Mouse (Mus musculus) c-Kit-negative CD71-positive TER-119-positive erythroid progenitor cells, embryonic 14.5 days (primary cell): ENCODE data around the gene Mrps5.

Experiments used
- DNase-seq: peaks from one replicate; pipeline ENCODE4 v3.0.0-alpha.2; 2013; ENCODE audit warnings: low read depth, low spot score

The Mrps5 gene

DNA sequence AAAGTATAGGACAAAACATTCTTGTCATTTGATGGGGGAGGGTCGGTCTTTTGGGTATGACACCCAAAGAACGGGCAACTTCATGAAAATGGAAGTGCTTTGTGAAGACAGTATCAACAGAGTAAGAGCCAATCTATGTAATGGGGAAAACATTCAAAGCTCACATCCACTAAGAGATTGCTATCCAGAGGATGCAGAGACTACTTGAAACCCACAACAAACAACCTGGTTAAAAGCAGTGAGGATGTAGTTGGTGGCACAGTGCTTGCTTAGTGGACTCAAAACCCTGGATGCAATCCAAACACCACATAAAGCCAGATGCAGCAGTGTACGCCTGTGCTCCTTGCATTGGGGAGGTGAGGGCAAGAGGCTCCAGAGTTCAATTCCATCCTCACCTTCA is 32.3 kb downstream of the Mrps5 start:
- DNase-seq = no peak

GRCm38 (mm10) chr2:127622065-127622464 is 35.0 kb downstream of the Mrps5 start:
- DNase-seq = no peak

- DNase-seq = no peak
Observed at GRCm38 (mm10) chr2:127624786-127625185, 37.8 kb downstream of the Mrps5 start.

DNA sequence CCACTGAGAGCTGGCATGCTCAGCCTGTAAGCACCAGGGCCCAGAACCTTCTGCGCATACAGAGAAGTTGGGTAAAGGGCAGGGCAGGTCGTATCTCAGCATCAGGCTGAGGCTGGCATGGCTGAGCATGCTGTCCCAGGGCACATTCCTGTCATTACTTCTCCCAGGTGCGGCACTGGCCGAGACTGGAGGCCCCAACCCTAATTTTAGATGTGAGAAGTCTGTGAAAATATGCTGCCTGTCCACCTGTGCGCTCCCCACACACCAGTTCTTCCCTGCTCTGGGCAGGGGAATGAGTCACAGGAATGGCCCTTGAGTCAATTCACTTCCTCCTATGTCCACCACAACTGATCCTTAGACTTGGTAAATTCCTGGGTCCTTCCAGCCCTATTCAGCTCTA is 38.6 kb downstream of the Mrps5 start:
- DNase-seq = no peak

GRCm38 (mm10) chr2:127627354-127627753 is 40.3 kb downstream of the Mrps5 start:
- DNase-seq = no peak

- DNase-seq = no peak
Observed at GRCm38 (mm10) chr2:127627990-127628570, 41.1 kb downstream of the Mrps5 start.

- no peak for DNase-seq
Observed at GRCm38 (mm10) chr2:127632601-127633000, 45.6 kb downstream of the Mrps5 start.

DNA sequence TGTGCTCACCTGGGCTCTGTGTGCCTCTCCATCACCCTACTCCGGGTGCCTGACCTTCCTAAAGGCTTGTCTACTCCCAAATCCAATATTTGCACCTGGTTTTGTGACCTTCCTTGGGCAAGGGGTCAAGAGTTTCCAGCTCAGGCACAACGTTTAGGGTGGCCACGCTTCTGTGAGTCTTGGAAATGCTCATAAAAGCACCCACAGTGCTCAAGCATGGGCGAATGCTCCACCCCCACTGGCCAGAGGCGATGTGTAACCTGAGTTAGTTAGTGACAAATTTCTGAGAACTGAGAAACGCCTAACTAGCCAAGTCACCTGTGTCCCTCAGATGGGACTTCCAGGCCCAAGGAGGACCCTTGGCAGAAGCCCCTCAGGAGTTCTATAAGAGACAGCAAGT is 48.6 kb downstream of the Mrps5 start:
- no peak for DNase-seq

- DNase-seq = no peak
Observed at GRCm38 (mm10) chr2:127638973-127639372, 52.0 kb downstream of the Mrps5 start.

GRCm38 (mm10) chr2:127643728-127644704 is 57.0 kb downstream of the Mrps5 start:
- no peak for DNase-seq

DNA sequence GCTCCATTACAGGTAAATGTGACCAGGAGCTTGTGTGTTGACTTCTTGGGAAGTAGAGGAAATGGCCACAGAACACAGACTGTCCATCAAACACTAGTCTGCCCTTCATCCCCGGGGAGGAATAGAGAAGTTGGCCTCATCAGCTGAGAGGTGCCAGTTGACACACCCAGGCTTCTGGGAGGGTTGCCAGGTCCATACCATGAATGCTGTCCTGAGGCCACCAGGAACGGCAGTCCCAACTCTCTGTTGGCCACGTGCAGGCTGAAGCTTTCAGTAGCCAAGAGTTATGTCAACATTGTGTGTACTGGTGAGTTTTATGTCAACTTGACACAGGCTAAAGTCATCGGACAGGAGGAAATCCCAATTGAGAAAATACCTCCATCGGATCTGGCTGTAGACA is 59.9 kb downstream of the Mrps5 start:
- DNase-seq = no peak

DNA sequence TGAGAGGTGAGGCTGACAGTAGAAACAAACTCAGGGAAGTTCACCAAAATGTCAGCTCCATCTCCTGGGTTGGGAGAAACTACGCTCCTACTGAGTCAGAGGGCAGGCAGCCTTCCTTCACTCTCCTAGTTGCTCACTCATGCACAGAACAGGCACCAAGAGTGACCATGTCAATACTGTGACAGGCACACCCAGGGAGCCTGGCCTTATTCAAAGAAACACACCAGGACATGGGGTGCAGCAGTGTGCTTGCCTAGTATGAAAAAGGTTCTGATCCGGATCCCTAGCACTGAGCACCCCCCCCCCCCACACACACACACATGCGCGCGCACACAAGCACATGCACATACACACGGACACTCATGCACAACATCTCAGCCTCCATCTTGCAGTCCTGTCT is 61.1 kb downstream of the Mrps5 start:
- no peak for DNase-seq

GRCm38 (mm10) chr2:127649921-127650320 is 62.9 kb downstream of the Mrps5 start:
- no peak for DNase-seq

DNA sequence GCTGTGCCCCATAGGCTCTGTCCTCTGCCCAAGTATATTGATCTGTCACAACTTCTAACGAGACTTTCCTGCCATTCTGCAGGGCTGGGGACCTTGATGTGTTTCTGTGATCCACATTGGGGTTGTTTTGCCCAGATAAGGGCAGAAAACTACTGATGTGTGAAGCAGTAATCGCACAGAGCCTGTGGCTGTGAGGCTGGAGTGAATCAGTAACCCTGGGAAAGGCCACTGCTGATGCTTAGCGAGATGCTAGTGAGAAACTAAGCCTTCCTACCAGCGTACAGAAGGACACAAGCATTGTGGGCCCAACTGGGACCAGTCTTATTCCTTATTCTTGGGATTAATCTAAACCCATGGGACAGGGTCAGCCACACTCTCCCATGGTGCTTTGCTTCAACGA is 64.6 kb downstream of the Mrps5 start:
- DNase-seq = no peak

- no peak for DNase-seq
Observed at GRCm38 (mm10) chr2:127652335-127652734, 65.3 kb downstream of the Mrps5 start.

DNA sequence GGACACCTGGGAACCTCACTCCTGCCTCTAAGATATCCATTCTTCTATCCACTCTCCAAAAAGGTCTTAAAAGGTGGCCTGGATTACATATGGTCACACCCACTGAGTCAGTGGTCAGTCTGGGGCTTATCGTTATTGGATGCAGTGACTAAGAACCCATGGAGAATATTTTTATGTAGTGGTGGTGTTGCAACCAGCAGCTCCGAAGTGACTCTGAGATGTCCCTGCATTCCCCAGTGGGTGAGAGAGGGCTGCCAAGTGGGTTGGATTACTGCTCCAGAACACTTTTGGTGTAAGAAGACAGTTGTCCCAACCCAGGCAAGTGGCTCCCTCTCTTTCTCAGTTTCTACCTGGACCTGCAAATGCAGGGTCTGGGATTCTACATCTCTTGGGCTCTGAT is 65.8 kb downstream of the Mrps5 start:
- DNase-seq = no peak

- no peak for DNase-seq
Observed at GRCm38 (mm10) chr2:127654786-127655185, 67.8 kb downstream of the Mrps5 start.

DNA sequence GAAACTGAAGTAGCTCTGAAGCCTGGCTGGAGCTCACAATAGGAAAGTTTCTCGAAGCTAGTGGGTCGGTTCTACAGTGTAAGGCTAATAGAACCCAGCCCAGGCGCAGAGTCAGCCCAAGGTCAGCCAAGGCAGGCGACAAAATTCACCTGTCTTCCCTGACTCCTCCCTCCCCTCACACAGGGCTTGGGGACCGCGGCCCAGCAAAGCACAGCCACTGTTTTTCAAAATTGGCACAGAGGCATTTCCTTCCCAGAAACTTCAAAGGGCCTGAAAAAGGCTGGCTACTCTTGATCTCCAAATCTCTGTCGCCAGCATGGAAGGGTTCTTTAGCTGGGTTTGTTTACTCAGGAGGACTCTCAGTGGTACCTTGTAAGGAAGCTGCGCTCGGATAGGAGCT is 68.4 kb downstream of the Mrps5 start:
- no peak for DNase-seq

DNA sequence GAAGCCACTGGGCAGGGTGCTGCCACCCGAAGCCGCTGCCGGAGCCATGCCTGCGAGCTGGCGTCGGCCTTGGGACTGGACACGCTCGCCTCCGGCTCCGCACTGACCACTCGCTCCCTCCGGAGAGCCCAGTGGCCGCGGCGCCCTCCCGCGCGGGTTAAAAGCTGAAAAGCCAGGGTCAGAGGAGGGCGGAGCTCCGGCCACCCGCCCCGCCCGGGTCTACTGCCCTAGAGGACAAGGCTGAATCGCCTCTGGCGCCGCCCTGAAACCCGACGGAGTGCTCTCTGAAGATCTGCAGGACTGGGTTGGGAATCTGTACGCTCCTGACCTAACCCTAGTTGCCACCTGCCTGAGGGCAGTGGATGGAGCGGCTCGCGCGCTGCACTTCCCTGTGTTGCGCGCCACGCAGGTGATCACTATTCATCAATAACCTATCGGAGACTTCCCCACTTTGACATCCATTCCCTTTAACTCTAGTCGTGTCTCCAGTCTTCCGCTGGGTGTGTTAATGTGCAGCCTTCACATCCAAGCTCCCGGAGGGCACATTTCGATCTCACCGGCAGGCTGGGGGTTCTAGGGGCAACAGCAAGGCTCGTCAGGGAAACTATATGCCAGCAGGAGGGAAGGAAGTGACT is 69.2 kb downstream of the Mrps5 start, which contains the start of gene Mal:
TSS of gene Mal (minus strand) at position 610 of the 635 bp plus-strand sequence.
- no peak for DNase-seq
